Mouse (Mus musculus) liver, adult 2 months (tissue): ENCODE data around the gene Mpeg1. TPM values are rescaled to one million over a fixed set of nuclear protein-coding genes. Genes with fewer than 3 reads are reported as not detected.

Experiments used
- DNase-seq: peaks from one replicate; pipeline ENCODE4 v3.0.0-alpha.2; 2011; ENCODE audit warnings: low read depth, low spot score; ENCODE audit errors: extremely low read depth
- H3K27ac ChIP-seq: fragments of 200-500 bp; replicated peaks from 2 replicates; pipeline ENCODE4 v1.5.1; 2012; ENCODE audit warnings: low read depth, mild to moderate bottlenecking, control low read depth, inconsistent platforms, low read length; ENCODE audit not compliant: insufficient read depth
- H3K27me3 ChIP-seq: fragments of 200-500 bp; 2 replicates; pipeline ENCODE4 v1.6.1; 2012; ENCODE audit warnings: mild to moderate bottlenecking, moderate library complexity, low read length, inconsistent platforms; ENCODE audit not compliant: control insufficient read depth, insufficient read depth
- H3K36me3 ChIP-seq: fragments of 200-500 bp; 2 replicates; pipeline ENCODE4 v1.6.1; 2012; ENCODE audit warnings: low read length, inconsistent platforms; ENCODE audit not compliant: control insufficient read depth, insufficient read depth
- H3K4me1 ChIP-seq: fragments of 200-500 bp; 2 replicates; pipeline ENCODE4 v1.6.1; 2011; ENCODE audit warnings: low read length; ENCODE audit not compliant: control insufficient read depth, insufficient read depth
- H3K4me3 ChIP-seq: fragments of 200-500 bp; 2 replicates; pipeline ENCODE4 v1.5.1; 2011; ENCODE audit warnings: low read depth, mild to moderate bottlenecking, control low read depth, low read length, moderate library complexity; ENCODE audit not compliant: insufficient read depth
- H3K79me2 ChIP-seq: fragments of 200-500 bp; 2 replicates; pipeline ENCODE4 v1.6.1; 2012; ENCODE audit warnings: inconsistent platforms, mild to moderate bottlenecking, low read length, moderate library complexity; ENCODE audit not compliant: control insufficient read depth, insufficient read depth
- H3K9ac ChIP-seq: fragments of 200-500 bp; 2 replicates; pipeline ENCODE4 v1.6.1; 2012; ENCODE audit warnings: low read depth, mild to moderate bottlenecking, control low read depth, inconsistent platforms, low read length
- CTCF ChIP-seq: fragments of 200-500 bp; IDR thresholded peaks from 2 replicates; pipeline ENCODE4 v1.5.1; 2011; ENCODE audit warnings: low read depth, low read length, control low read depth
- POLR2A ChIP-seq: fragments of 200-500 bp; IDR thresholded peaks from 2 replicates; pipeline ENCODE4 v1.6.1; 2011; ENCODE audit warnings: low read length, control low read depth; ENCODE audit not compliant: insufficient read depth; ENCODE audit errors: extremely low read depth
- WGBS: fragments of 180-500 bp; shearing (Covaris S2); methylation state at CpG from one replicate; pipeline ENCODE4 v1.1.7; 2018; 5-methylcytosine and 5-hydroxymethylcytosine counted together
- polyA plus RNA-seq: library from polyadenylated mRNA; depleted of rRNA; stranded (reverse); fragments of >200 nt; gene quantifications from 2 replicates; pipeline ENCODE4 v1.2.3, GENCODE M21; 2012
- total RNA-seq: library from RNA; depleted of rRNA; stranded (reverse); fragments of >200 nt; gene quantifications from 2 replicates; pipeline ENCODE4 v1.2.3, GENCODE M21; 2014

Mpeg1 gene
- total and polyA plus RNA-seq, 2 experiments = 7.4 to 27.1 TPM

DNA sequence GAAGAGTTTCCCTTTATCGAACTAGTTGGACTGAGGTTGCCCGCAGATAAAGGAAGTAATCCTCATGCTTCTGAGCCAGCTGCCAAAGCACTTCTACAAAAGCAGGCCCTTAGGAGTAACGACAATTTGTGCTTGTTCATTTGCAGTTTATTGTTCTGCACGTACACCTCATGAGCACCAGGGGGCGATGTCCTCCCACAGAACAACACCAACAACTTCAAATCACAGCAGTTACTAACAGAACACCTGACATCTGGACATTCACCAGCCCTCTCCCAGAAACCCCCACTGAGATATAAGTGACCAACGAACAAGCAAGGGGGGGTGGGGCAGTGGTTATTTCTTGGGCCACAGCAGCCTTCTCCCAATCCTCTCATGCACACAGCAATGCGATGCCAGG, 5.6 kb downstream of the Mpeg1 start:
- Histone ChIP-seq H3K36me3 (no peaks in the 10 kb centered on the region), H3K79me2 (no peaks in the 10 kb centered on the region), H3K9ac (no peak overlapping the region), H3K4me3 (no peak overlapping the region), H3K27me3 (no peaks in the 10 kb centered on the region), H3K4me1 (peaks cover 7% of the 10 kb centered on the region; the same call in 1 of the 2 replicates), H3K27ac (no peak overlapping the region)
- 21% methylated on average over 7 of the region's 7 CpGs for WGBS
- no peak for TF ChIP-seq POLR2A
- peak; percentile 80 for TF ChIP-seq CTCF
- DNase-seq = peak; percentile 66

DNA sequence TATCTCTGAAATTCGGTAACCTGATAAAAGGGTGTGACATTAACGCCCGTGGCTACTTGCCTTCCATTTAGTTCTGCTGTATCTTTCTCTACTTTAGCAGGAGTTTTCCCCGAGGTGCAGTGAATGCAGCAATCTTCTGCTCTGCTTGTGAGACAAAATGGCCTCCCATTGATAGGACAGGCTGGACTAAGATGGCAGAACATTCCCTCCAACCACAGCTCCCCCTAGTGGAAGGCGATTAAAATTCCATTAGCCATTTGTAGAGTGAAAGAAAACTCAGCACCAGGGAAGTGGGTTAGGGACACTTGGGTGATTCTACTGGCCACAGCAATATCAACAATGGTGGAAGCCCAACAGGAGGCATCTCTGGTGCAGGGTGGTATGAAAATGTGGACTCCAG, 6.9 kb downstream of the Mpeg1 start:
- no peak overlapping the region for H3K27ac ChIP-seq
- H3K9ac ChIP-seq = no peak overlapping the region
- no peaks in the 10 kb centered on the region for H3K27me3 ChIP-seq
- no peak overlapping the region for H3K4me3 ChIP-seq
- no peaks in the 10 kb centered on the region for H3K79me2 ChIP-seq
- H3K4me1 ChIP-seq = peaks cover 7% of the 10 kb centered on the region; the same call in 1 of the 2 replicates
- peak; percentile 42 for DNase-seq
- no peaks in the 10 kb centered on the region for H3K36me3 ChIP-seq
- 85% methylated on average over 5 of the region's 5 CpGs for WGBS
- TF ChIP-seq POLR2A (no peak), CTCF (peak; percentile 39; the same call in 1 of the 2 replicates)

GRCm38 (mm10) chr19:12471866-12472265, 11.3 kb downstream of the Mpeg1 start:
- WGBS = 59% methylated on average over 3 of the region's 3 CpGs
- Histone ChIP-seq H3K79me2 (no peaks in the 10 kb centered on the region), H3K36me3 (no peaks in the 10 kb centered on the region), H3K27ac (no peak overlapping the region), H3K4me3 (no peak overlapping the region), H3K4me1 (peaks cover 1% of the 10 kb centered on the region; the same call in 1 of the 2 replicates), H3K27me3 (no peaks in the 10 kb centered on the region), H3K9ac (no peak overlapping the region)
- peak; percentile 34 for DNase-seq
- TF ChIP-seq POLR2A (no peak), CTCF (no peak)

DNA sequence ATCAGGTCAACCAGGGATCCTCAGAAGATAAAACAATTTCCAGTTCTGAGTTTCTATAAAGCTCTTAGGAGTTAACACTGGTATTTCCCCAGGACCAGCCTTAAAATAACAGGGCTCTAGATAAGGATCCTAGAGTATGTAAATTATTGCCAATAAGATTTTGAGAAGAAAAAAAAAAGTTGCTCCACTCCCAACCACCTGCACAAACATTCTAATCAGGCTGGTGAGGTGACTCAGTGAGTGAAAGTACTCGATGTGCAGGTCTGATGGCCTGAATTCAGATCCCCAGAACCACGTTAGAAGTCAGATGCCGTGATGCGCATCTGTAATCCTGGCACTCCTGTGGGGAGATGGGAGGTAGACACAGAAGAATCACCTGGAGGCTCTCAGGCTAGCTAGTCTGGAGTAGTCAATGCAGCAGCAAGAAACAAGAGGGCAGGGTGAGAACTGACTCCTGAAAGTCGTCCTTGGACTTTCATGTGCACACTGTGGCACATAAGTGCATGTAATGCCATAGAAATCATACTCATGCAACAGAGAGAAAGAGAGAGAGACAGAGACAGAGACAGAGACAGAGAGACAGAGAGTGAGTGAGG, 11.9 kb downstream of the Mpeg1 start:
- no peak for TF ChIP-seq CTCF
- no peak for TF ChIP-seq POLR2A
- Histone ChIP-seq H3K36me3 (no peaks in the 10 kb centered on the region), H3K4me3 (no peak overlapping the region), H3K4me1 (peaks cover 1% of the 10 kb centered on the region; the same call in 1 of the 2 replicates), H3K79me2 (no peaks in the 10 kb centered on the region), H3K27me3 (no peaks in the 10 kb centered on the region), H3K27ac (no peak overlapping the region), H3K9ac (no peak overlapping the region)
- no peak for DNase-seq
- WGBS = 82% methylated on average over 5 of the region's 5 CpGs

DNA sequence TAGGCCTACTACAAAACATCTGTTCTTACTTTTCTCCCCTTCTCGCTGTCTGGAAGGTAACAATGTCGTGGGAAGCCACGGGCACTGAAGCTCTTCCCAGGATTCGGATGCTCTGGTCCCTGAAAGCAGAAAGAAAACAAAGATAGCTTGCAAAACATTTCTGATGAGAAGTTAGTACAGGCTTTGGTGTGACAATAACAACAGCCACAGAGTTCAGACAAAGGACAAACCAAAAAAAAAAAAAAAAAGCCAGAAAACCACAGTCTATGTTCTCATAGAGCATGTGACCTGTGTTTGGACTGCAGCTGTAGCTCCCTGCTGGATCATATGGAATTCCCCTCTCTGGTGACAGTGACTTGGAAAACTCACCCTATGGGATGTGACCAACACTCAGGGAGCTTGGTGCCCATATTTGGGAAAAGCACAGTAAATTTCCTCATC, 12.6 kb downstream of the Mpeg1 start:
- no peak overlapping the region for H3K9ac ChIP-seq
- whole genome bisulfite sequencing = 86% methylated on average over 4 of the region's 4 CpGs
- no peak overlapping the region for H3K27ac ChIP-seq
- DNase-seq = no peak
- TF ChIP-seq CTCF (no peak), POLR2A (no peak)
- H3K36me3 ChIP-seq = 0 out of 2 replicates have a peak, but pooled peaks cover 2% of the 10 kb centered on the region
- peaks cover 1% of the 10 kb centered on the region; the same call in 1 of the 2 replicates for H3K4me1 ChIP-seq
- H3K79me2 ChIP-seq = no peaks in the 10 kb centered on the region
- H3K27me3 ChIP-seq = no peaks in the 10 kb centered on the region
- no peak overlapping the region for H3K4me3 ChIP-seq

GRCm38 (mm10) chr19:12473951-12474350, 13.4 kb downstream of the Mpeg1 start:
- no peaks in the 10 kb centered on the region for H3K27me3 ChIP-seq
- no peak overlapping the region for H3K4me3 ChIP-seq
- no peak overlapping the region for H3K9ac ChIP-seq
- no peak overlapping the region for H3K27ac ChIP-seq
- H3K36me3 ChIP-seq = 0 out of 2 replicates have a peak, but pooled peaks cover 2% of the 10 kb centered on the region
- no peak for DNase-seq
- peaks cover 1% of the 10 kb centered on the region; the same call in 1 of the 2 replicates for H3K4me1 ChIP-seq
- 98% methylated on average over 4 of the region's 4 CpGs for WGBS
- H3K79me2 ChIP-seq = no peaks in the 10 kb centered on the region
- TF ChIP-seq CTCF (no peak), POLR2A (no peak)
